Mouse (Mus musculus): ENCODE measurements around the gene Abhd12. TPM values are rescaled to one million over a fixed set of nuclear protein-coding genes. Genes with fewer than 3 reads are reported as not detected.

Gene Abhd12
- polyA plus RNA-seq, 1 experiment = 49.2 TPM

DNA sequence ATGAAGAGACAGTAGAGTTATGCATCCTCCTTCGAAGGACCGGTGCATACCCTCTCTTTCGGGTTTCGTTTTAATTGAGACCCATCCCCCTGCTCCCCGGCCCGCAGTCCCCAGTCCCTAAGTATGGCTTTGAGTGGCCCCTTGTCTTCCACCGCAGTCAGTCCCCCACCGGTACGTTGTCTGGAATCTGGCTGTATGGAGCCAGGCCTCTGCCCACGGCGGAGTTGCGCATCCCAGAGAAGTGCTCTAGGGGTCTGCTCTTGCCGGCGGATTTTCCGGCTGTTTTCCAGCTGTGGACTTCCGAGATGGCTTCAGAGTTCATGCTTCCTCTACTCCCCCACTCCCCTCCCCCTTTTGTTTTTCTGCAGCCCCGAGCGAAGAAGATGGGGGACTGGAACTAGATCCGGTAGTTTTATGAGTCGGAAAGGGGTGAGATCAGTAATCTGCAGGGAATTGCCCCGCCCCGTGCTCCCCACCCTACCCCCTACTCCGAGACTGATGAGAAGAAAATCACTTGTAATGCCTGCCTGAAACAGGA is 117.2 kb downstream of the Abhd12 start:
- H3K27ac ChIP-seq (ENCODE audit: control insufficient read depth, insufficient read depth, low read depth, low read length) = no peak overlapping the region
- H3K4me1 ChIP-seq (ENCODE audit: control insufficient read depth, insufficient read depth, low read length) = peaks cover 7% of the 10 kb centered on the region; the same call in 1 of the 2 replicates
- H3K36me3 ChIP-seq (ENCODE audit: control insufficient read depth, insufficient read depth, low read length) = no peaks in the 10 kb centered on the region
- H3K4me3 ChIP-seq (ENCODE audit: control insufficient read depth, low read depth, low read length) = peak overlapping the region; percentile 99
- no peaks in the 10 kb centered on the region; the same call in 1 of the 2 replicates for H3K27me3 ChIP-seq (ENCODE audit: control insufficient read depth, insufficient read depth, low read length)
- no peak for TF ChIP-seq POLR2A (IDR thresholded peaks at IDR 0.05; ENCODE audit: control insufficient read depth, low read depth, low read length)
- no peak for TF ChIP-seq CTCF (IDR thresholded peaks at IDR 0.05; ENCODE audit: control insufficient read depth, insufficient read depth, insufficient replicate concordance, low read depth, low read length)

DNA sequence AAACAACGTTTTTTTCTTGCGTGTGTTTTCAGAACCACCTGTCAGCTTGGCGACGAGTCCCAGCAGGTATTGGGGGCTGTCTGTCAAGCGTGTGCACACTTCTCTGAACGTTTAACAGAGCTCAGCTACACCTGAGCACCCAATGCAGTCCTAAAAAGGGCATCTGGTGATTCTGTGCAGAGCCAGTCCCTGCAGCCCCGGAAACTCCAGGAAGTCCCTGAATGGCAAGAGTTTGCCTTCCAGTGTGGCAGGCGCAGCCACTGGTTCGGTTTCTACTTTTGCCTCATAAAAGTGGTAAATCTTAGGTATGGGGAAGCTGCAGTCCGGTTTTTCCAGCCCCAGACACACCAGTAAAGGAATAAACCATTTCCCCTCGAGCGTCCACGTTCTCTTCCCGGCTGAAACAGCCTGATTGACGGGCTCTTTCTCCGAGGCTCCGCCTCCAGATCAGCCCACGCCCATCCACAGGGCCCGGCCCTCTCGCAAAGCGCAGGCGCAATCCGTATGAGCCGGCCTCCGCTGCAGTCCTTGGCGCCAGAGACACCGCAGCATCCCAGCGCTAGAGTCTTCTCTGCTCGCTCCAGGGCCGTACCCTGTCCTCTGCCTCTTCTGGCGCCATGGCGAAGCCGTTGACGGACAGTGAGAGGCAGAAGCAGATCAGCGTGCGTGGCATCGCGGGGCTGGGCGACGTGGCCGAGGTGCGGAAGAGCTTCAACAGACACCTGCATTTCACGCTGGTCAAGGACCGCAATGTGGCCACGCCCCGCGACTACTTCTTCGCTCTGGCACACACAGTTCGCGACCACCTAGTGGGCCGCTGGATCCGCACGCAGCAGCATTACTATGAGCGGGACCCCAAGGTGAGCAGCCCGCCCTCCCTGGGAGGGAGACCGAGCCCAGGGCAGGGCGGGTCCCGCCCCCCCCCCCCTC is 118.0 kb downstream of the Abhd12 start, which contains the start of gene Pygb:
Pygb (plus strand) TSS at position 485 of the 930 bp plus-strand sequence.
- H3K4me1 ChIP-seq (ENCODE audit: control insufficient read depth, insufficient read depth, low read length) = peaks cover 7% of the 10 kb centered on the region; the same call in 1 of the 2 replicates
- H3K36me3 ChIP-seq (ENCODE audit: control insufficient read depth, insufficient read depth, low read length) = no peaks in the 10 kb centered on the region
- no peaks in the 10 kb centered on the region; the same call in 1 of the 2 replicates for H3K27me3 ChIP-seq (ENCODE audit: control insufficient read depth, insufficient read depth, low read length)
- peak within 1 kb of the TSS; percentile 99 for H3K4me3 ChIP-seq (ENCODE audit: control insufficient read depth, low read depth, low read length)
- H3K27ac ChIP-seq (ENCODE audit: control insufficient read depth, insufficient read depth, low read depth, low read length) = no peak within 1 kb of the TSS; the same call in 1 of the 2 replicates
- peak; percentile 83 for TF ChIP-seq POLR2A (IDR thresholded peaks at IDR 0.05; ENCODE audit: control insufficient read depth, low read depth, low read length)
- TF ChIP-seq CTCF (IDR thresholded peaks at IDR 0.05; ENCODE audit: control insufficient read depth, insufficient read depth, insufficient replicate concordance, low read depth, low read length) = no peak; the same call in 1 of the 2 replicates

DNA sequence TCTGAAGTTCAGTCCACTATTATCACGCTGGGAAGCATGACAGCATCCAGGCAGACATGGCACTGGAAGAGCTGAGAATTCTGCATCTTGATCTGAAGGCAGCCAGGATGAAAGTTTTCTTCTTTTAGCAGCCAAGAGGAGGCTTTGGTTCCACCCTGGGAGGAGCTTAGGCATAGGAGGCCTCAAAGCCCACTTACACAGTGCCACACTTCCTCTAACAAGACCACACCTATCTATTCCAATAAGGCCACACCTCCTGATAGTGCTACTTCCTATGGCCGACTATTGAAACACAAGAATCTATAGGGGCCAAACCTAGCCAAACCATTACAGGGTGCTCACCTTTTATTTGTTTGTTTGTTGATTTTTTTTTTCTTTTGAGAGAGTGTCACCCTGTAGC is 121.7 kb downstream of the Abhd12 start:
- Histone ChIP-seq H3K27me3 (ENCODE audit: control insufficient read depth, insufficient read depth, low read length) (no peaks in the 10 kb centered on the region; the same call in 1 of the 2 replicates), H3K4me1 (ENCODE audit: control insufficient read depth, insufficient read depth, low read length) (peaks cover 7% of the 10 kb centered on the region; the same call in 1 of the 2 replicates), H3K36me3 (ENCODE audit: control insufficient read depth, insufficient read depth, low read length) (no peaks in the 10 kb centered on the region), H3K4me3 (ENCODE audit: control insufficient read depth, low read depth, low read length) (no peak overlapping the region), H3K27ac (ENCODE audit: control insufficient read depth, insufficient read depth, low read depth, low read length) (no peak overlapping the region)
- no peak for TF ChIP-seq POLR2A (IDR thresholded peaks at IDR 0.05; ENCODE audit: control insufficient read depth, low read depth, low read length)
- TF ChIP-seq CTCF (IDR thresholded peaks at IDR 0.05; ENCODE audit: control insufficient read depth, insufficient read depth, insufficient replicate concordance, low read depth, low read length) = no peak

Other genes with a start within 250 kb of the Abhd12 start
- 9.7 and 14.6 TPM in 2 replicates for gene Acss1, start 236.2 kb downstream of the Abhd12 start, polyA plus RNA-seq (2012; rRNA removed)
- gene Vsx1, start 215.4 kb downstream of the Abhd12 start, polyA plus RNA-seq (2012; rRNA removed) = 0.02 TPM in 1 of 2 replicates, not detected in the other
- gene Entpd6, start 155.7 kb downstream of the Abhd12 start, polyA plus RNA-seq (2012; rRNA removed) = 84.4 and 91.0 TPM in 2 replicates
- 7.0 and 8.9 TPM in 2 replicates for gene Pygb, start 118.0 kb downstream of the Abhd12 start, polyA plus RNA-seq (2012; rRNA removed)
- gene Gins1, start 659 bp upstream of the Abhd12 start, polyA plus RNA-seq (2012; rRNA removed) = 12.8 and 14.0 TPM in 2 replicates
- gene Ninl, start 134.6 kb upstream of the Abhd12 start, polyA plus RNA-seq (2012; rRNA removed) = 19.7 and 20.2 TPM in 2 replicates
- 0.81 and 1.4 TPM in 2 replicates for gene Nanp, start 134.7 kb upstream of the Abhd12 start, polyA plus RNA-seq (2012; rRNA removed)
- 40.7 and 55.6 TPM in 2 replicates for gene Gm14151, start 187.6 kb upstream of the Abhd12 start, polyA plus RNA-seq (2012; rRNA removed)
- 60.9 and 84.0 TPM in 2 replicates for gene Gm14147, start 193.5 kb upstream of the Abhd12 start, polyA plus RNA-seq (2012; rRNA removed)